Comparison of ENCODE assay signal across 12 mouse cellular contexts in genomic region chr5:142024448-142024847, GRCm38 (mm10).
DNase-seq lines count a peak whose midpoint lies in the region; ATAC-seq lines count a peak whose summit lies in the region.
"Had no signal": no experiment of that assay in that cellular context is flagged by ENCODE, and none has a peak within 500 bp of the region (broad histone marks: within the 10 kb centered on the region; RNA-seq: fewer than 3 reads in every experiment).

No protein-coding gene starts in this region.

- H3K36me3 ChIP-seq in heart, embryonic 11.5 days (ENCODE audit: control insufficient read depth, insufficient read depth, low read length): no peaks in the 10 kb centered on the region
- H3K36me3 ChIP-seq in liver, embryonic 12.5 days: no peaks in the 10 kb centered on the region
- H3K36me3 ChIP-seq: forebrain, embryonic 15.5 days; midbrain, embryonic 12.5 days had no signal

- DNase-seq in heart, adult 11 months: peak; percentile 96
- DNase-seq in thymus, adult 18-20 months: peak; percentile 19 to 36
- DNase-seq in thymus, postnatal 0 days (ENCODE audit: low spot score): no peak
- DNase-seq in kidney, postnatal 4 days: peak; percentile 51 to 63
- DNase-seq: cerebellum, adult 9-11 months; left cerebral cortex, postnatal 4 days had no signal

- no peak for ATAC-seq in heart, embryonic 11.5 days (replicated peaks; ENCODE audit: insufficient number of reproducible peaks, low FRiP score, low TSS enrichment)
- no peak for ATAC-seq in erythroid progenitor cell, adult 5-6 weeks (replicated peaks; ENCODE audit: low FRiP score, poor library complexity, severe bottlenecking)
- ATAC-seq in liver, embryonic 12.5 days: no peak
- ATAC-seq in inflammation-experienced regulatory T-cells, adult 6 months: no peak
- ATAC-seq: forebrain, embryonic 15.5 days had no signal

- WGBS in heart, embryonic 11.5 days (ENCODE audit: insufficient replicate concordance): 67% methylated on average over 12 of the region's 12 CpGs
- 57% methylated on average over 12 of the region's 12 CpGs for WGBS in liver, embryonic 12.5 days (ENCODE audit: insufficient replicate concordance)

- no peaks in the 10 kb centered on the region for H3K27me3 ChIP-seq in heart, embryonic 11.5 days (ENCODE audit: control insufficient read depth, insufficient read depth, low read length)
- H3K27me3 ChIP-seq in liver, embryonic 12.5 days (replicated peaks): no peaks in the 10 kb centered on the region
- H3K27me3 ChIP-seq: forebrain, embryonic 15.5 days; midbrain, embryonic 12.5 days had no signal

- no peak overlapping the region for H3K4me2 ChIP-seq in heart, embryonic 11.5 days
- no peak overlapping the region for H3K4me2 ChIP-seq in liver, embryonic 12.5 days
- H3K4me2 ChIP-seq: forebrain, embryonic 15.5 days; midbrain, embryonic 12.5 days had no signal

- no peaks in the 10 kb centered on the region for H3K4me1 ChIP-seq in heart, embryonic 11.5 days (ENCODE audit: control insufficient read depth, insufficient read depth, low read length)
- H3K4me1 ChIP-seq in liver, embryonic 12.5 days: no peaks in the 10 kb centered on the region
- H3K4me1 ChIP-seq: forebrain, embryonic 15.5 days; midbrain, embryonic 12.5 days had no signal

- no peak overlapping the region for H3K27ac ChIP-seq in heart, embryonic 11.5 days (ENCODE audit: low read depth, low read length)
- H3K27ac ChIP-seq in liver, embryonic 12.5 days: no peak overlapping the region
- H3K27ac ChIP-seq: forebrain, embryonic 15.5 days; midbrain, embryonic 12.5 days had no signal

- H3K9me3 ChIP-seq in heart, embryonic 11.5 days (replicated peaks; ENCODE audit: control insufficient read depth, low read length): no peaks in the 10 kb centered on the region
- 0 out of 2 replicates have a peak, but pooled peaks cover 3% of the 10 kb centered on the region for H3K9me3 ChIP-seq in liver, embryonic 12.5 days (replicated peaks)
- H3K9me3 ChIP-seq: forebrain, embryonic 15.5 days; midbrain, embryonic 12.5 days had no signal

- no peak overlapping the region for H3K9ac ChIP-seq in heart, embryonic 11.5 days (ENCODE audit: low read depth, low read length)
- H3K9ac ChIP-seq in liver, embryonic 12.5 days: no peak overlapping the region
- H3K9ac ChIP-seq: forebrain, embryonic 15.5 days; midbrain, embryonic 12.5 days had no signal

- no peak overlapping the region for H3K4me3 ChIP-seq in heart, embryonic 11.5 days (ENCODE audit: low read depth, low read length)
- no peak overlapping the region for H3K4me3 ChIP-seq in liver, embryonic 12.5 days
- H3K4me3 ChIP-seq: forebrain, embryonic 15.5 days; midbrain, embryonic 12.5 days had no signal
